Mouse (Mus musculus) neural tube, embryonic 13.5 days (tissue): ENCODE measurements at regions not wholly inside any gene's neighbourhood (a gene's known extent, or its start where the extent isn't known, plus 50 kb on each side); places are given as distances from the start of the nearest gene placed in this dataset.

Experiments
- ATAC-seq: fragments of 200-750 bp; cut with Nextera tagmentation; 2 replicates; pipeline ENCODE4 v1.8.0; 2017; ENCODE audit warnings: low read depth, mild to moderate bottlenecking, moderate TSS enrichment, moderate library complexity
- H3K27ac ChIP-seq: fragments of 300-500 bp; sonication (generic); replicated peaks from 2 replicates; pipeline ENCODE4 v1.5.1; 2015; ENCODE audit warnings: moderate library complexity, mild to moderate bottlenecking, inconsistent platforms
- H3K27me3 ChIP-seq: fragments of 300-500 bp; sonication (generic); 2 replicates; pipeline ENCODE4 v1.6.1; 2015; ENCODE audit warnings: mild to moderate bottlenecking, inconsistent platforms
- H3K36me3 ChIP-seq: fragments of 300-500 bp; sonication (generic); 2 replicates; pipeline ENCODE4 v1.6.1; 2015; ENCODE audit warnings: mild to moderate bottlenecking, inconsistent platforms
- H3K4me1 ChIP-seq: fragments of 300-500 bp; sonication (generic); replicated peaks from 2 replicates; pipeline ENCODE4 v1.6.1; 2015; ENCODE audit warnings: inconsistent platforms
- H3K4me2 ChIP-seq: fragments of 300-500 bp; sonication (generic); 2 replicates; pipeline ENCODE4 v1.6.1; 2015; ENCODE audit warnings: inconsistent platforms, mild to moderate bottlenecking, moderate library complexity
- H3K4me3 ChIP-seq: fragments of 300-500 bp; sonication (generic); 2 replicates; pipeline ENCODE4 v1.5.1; 2015; ENCODE audit warnings: mild to moderate bottlenecking, inconsistent platforms
- H3K9ac ChIP-seq: fragments of 300-500 bp; sonication (generic); 2 replicates; pipeline ENCODE4 v1.6.1; 2015; ENCODE audit warnings: moderate library complexity, mild to moderate bottlenecking, inconsistent platforms
- H3K9me3 ChIP-seq: fragments of 300-500 bp; sonication (generic); 2 replicates; pipeline ENCODE4 v1.6.1; 2016; ENCODE audit warnings: inconsistent platforms
- WGBS: fragments of 180-500 bp; shearing (Covaris S2); methylation state at CpG from one replicate; pipeline ENCODE4 v1.1.7; 2015; 5-methylcytosine and 5-hydroxymethylcytosine counted together

DNA sequence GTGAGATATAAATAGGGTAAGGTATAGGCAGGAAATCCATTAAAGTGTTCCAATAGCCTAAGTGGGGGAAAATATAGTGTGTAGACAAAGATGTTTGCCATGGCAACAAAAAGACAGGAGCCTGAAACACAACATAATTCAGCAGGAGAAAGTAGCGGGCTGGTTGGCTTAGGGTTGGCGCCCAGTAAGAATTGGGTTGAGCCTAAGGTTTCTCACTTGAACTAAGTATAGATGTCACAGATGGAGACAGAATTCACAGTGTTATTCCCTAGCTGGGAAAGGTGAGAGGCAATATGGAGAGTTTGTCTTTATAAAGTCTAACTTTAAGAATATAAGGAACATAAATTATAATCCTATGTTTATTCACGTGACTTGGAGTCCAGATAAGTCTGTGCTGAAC, 64.8 kb upstream of the Ogfrl1 start:
- H3K27me3 ChIP-seq: no peaks in the 10 kb centered on the region
- H3K36me3 ChIP-seq: no peaks in the 10 kb centered on the region
- no peak overlapping the region for H3K4me3 ChIP-seq
- no peak overlapping the region for H3K4me2 ChIP-seq
- no peak overlapping the region for H3K27ac ChIP-seq
- ATAC-seq: no peak
- H3K4me1 ChIP-seq: no peaks in the 10 kb centered on the region
- H3K9me3 ChIP-seq: no peaks in the 10 kb centered on the region
- no peak overlapping the region for H3K9ac ChIP-seq
- 91% methylated on average over 3 of the region's 3 CpGs for WGBS

- no peaks in the 10 kb centered on the region for H3K4me1 ChIP-seq
- no peaks in the 10 kb centered on the region for H3K36me3 ChIP-seq
- H3K9ac ChIP-seq: no peak overlapping the region
- H3K9me3 ChIP-seq: no peaks in the 10 kb centered on the region
- no peak overlapping the region for H3K4me3 ChIP-seq
- no peak overlapping the region for H3K4me2 ChIP-seq
- H3K27me3 ChIP-seq: no peaks in the 10 kb centered on the region
- 81% methylated on average over 3 of the region's 3 CpGs for WGBS
- ATAC-seq: no peak
- H3K27ac ChIP-seq: no peak overlapping the region
Observed at GRCm38 (mm10) chr1:23464081-23464480, 66.5 kb upstream of the Ogfrl1 start.

- WGBS: 54% methylated on average over 7 of the region's 7 CpGs
- no peak overlapping the region for H3K4me3 ChIP-seq
- no peaks in the 10 kb centered on the region for H3K27me3 ChIP-seq
- H3K4me1 ChIP-seq: no peaks in the 10 kb centered on the region
- no peak for ATAC-seq
- H3K36me3 ChIP-seq: no peaks in the 10 kb centered on the region
- no peaks in the 10 kb centered on the region for H3K9me3 ChIP-seq
- H3K27ac ChIP-seq: no peak overlapping the region
- no peak overlapping the region for H3K9ac ChIP-seq
- H3K4me2 ChIP-seq: no peak overlapping the region
Observed at GRCm38 (mm10) chr1:23466340-23466739, 68.8 kb upstream of the Ogfrl1 start.

- no peak overlapping the region for H3K9ac ChIP-seq
- H3K4me1 ChIP-seq: no peaks in the 10 kb centered on the region
- no peak overlapping the region for H3K4me3 ChIP-seq
- no peak overlapping the region for H3K4me2 ChIP-seq
- no peaks in the 10 kb centered on the region for H3K9me3 ChIP-seq
- no peak overlapping the region for H3K27ac ChIP-seq
- 95% methylated on average over 2 of the region's 2 CpGs for WGBS
- no peaks in the 10 kb centered on the region for H3K27me3 ChIP-seq
- no peaks in the 10 kb centered on the region for H3K36me3 ChIP-seq
- ATAC-seq: no peak
Observed at GRCm38 (mm10) chr1:23467405-23467804, 69.8 kb upstream of the Ogfrl1 start.

GRCm38 (mm10) chr1:23480776-23481320, 83.3 kb upstream of the Ogfrl1 start:
- no peaks in the 10 kb centered on the region for H3K36me3 ChIP-seq
- 80% methylated on average over 5 of the region's 5 CpGs for WGBS
- no peak for ATAC-seq
- H3K9me3 ChIP-seq: no peaks in the 10 kb centered on the region
- no peak overlapping the region for H3K9ac ChIP-seq
- H3K27me3 ChIP-seq: no peaks in the 10 kb centered on the region
- H3K4me1 ChIP-seq: peaks cover 6% of the 10 kb centered on the region; the same call in 1 of the 2 replicates
- H3K27ac ChIP-seq: no peak overlapping the region
- H3K4me2 ChIP-seq: no peak overlapping the region
- no peak overlapping the region for H3K4me3 ChIP-seq

DNA sequence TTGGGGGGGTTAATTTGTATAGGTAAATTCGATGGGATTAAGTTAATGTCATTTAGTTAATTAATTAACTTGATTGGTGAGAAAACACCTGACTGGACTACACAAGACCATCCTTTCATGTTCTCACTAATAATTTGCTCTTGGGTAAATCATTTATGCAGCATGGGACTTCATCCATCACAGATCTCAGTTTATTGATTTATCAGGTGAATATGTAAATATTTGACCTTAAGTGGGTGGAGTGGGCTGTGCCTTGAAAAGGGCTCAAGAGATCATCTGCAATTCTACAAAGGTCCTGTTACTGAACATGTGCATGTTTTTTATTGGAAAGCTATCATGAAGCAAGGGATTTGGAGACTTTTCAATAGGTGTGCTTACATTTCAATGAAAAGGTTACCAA, 87.0 kb upstream of the Ogfrl1 start:
- H3K36me3 ChIP-seq: no peaks in the 10 kb centered on the region
- ATAC-seq: no peak
- no peaks in the 10 kb centered on the region for H3K9me3 ChIP-seq
- H3K4me3 ChIP-seq: no peak overlapping the region
- H3K4me2 ChIP-seq: no peak overlapping the region
- 53% methylated on average over 1 of the region's 1 CpGs for WGBS
- no peaks in the 10 kb centered on the region for H3K27me3 ChIP-seq
- H3K27ac ChIP-seq: no peak overlapping the region
- H3K4me1 ChIP-seq: peaks cover 6% of the 10 kb centered on the region; the same call in 1 of the 2 replicates
- no peak overlapping the region for H3K9ac ChIP-seq

GRCm38 (mm10) chr1:23485150-23485775, 87.7 kb upstream of the Ogfrl1 start:
- 50% methylated on average over 3 of the region's 3 CpGs for WGBS
- Histone ChIP-seq H3K4me3 (no peak overlapping the region), H3K27ac (no peak overlapping the region), H3K9ac (no peak overlapping the region), H3K27me3 (no peaks in the 10 kb centered on the region), H3K36me3 (no peaks in the 10 kb centered on the region), H3K4me2 (no peak overlapping the region), H3K4me1 (peaks cover 11% of the 10 kb centered on the region), H3K9me3 (no peaks in the 10 kb centered on the region)
- peak; percentile 83 for ATAC-seq

GRCm38 (mm10) chr1:23487031-23487430, 89.5 kb upstream of the Ogfrl1 start:
- Histone ChIP-seq H3K27ac (no peak overlapping the region), H3K27me3 (no peaks in the 10 kb centered on the region), H3K4me2 (no peak overlapping the region), H3K9ac (no peak overlapping the region), H3K4me3 (no peak overlapping the region), H3K36me3 (no peaks in the 10 kb centered on the region), H3K9me3 (no peaks in the 10 kb centered on the region), H3K4me1 (peaks cover 22% of the 10 kb centered on the region)
- ATAC-seq: no peak

DNA sequence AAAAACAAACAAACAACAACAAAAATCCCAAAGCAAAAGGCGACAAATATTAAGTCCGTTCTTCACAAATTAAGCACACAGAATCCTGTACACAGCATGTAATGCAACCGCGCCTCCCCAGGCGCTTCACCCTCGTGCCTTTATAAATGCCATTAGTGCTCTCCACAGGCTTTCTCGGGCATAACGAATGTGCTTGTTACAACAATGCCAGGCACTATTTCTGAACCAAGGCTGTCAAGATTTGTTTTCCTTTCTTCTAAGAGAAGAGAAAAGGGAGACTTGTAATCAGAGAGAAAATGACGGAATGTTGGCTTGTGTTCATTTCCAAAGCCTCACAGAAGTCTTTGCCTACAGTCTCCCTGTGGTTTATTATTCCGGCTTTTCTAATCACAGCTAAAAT, 93.1 kb upstream of the Ogfrl1 start:
- WGBS: 23% methylated on average over 10 of the region's 10 CpGs
- Histone ChIP-seq H3K4me1 (peaks cover 16% of the 10 kb centered on the region), H3K27ac (peak overlapping the region; percentile 61), H3K9ac (no peak overlapping the region), H3K4me3 (no peak overlapping the region), H3K4me2 (peak overlapping the region; percentile 44), H3K36me3 (no peaks in the 10 kb centered on the region), H3K27me3 (no peaks in the 10 kb centered on the region), H3K9me3 (no peaks in the 10 kb centered on the region)
- ATAC-seq: peak; percentile 81

GRCm38 (mm10) chr1:23491041-23491440, 93.5 kb upstream of the Ogfrl1 start:
- peak; percentile 77 for ATAC-seq
- Histone ChIP-seq H3K4me2 (peak overlapping the region; percentile 44), H3K9ac (no peak overlapping the region), H3K36me3 (no peaks in the 10 kb centered on the region), H3K27me3 (no peaks in the 10 kb centered on the region), H3K27ac (peak overlapping the region; percentile 61; the same call in 1 of the 2 replicates), H3K9me3 (no peaks in the 10 kb centered on the region), H3K4me3 (no peak overlapping the region), H3K4me1 (peaks cover 16% of the 10 kb centered on the region)
- 37% methylated on average over 6 of the region's 6 CpGs for WGBS

- no peaks in the 10 kb centered on the region for H3K9me3 ChIP-seq
- H3K4me3 ChIP-seq: no peak overlapping the region
- no peak for ATAC-seq
- H3K36me3 ChIP-seq: no peaks in the 10 kb centered on the region
- H3K27me3 ChIP-seq: no peaks in the 10 kb centered on the region
- no peak overlapping the region for H3K27ac ChIP-seq
- no peak overlapping the region for H3K9ac ChIP-seq
- no peak overlapping the region for H3K4me2 ChIP-seq
- peaks cover 16% of the 10 kb centered on the region for H3K4me1 ChIP-seq
Observed at GRCm38 (mm10) chr1:23492981-23493380, 95.4 kb upstream of the Ogfrl1 start.

DNA sequence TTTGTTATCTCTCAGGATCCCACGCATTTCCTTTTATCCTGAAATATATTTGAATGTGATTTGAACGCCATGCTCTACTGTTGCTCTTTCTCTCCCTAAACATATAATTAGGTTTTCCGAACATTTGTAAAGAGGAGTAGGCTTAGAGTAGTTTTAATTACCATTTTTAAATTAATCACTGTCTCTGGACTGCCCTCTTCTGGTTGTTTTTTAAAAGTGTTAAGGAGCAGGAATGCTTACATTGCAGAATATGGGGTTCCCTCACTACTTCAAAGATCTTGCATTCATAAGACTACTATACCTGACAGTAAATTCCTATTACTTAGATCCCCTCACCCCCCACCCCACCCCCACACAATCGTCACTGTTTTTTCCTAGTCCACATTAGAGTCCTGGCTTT, 97.8 kb upstream of the Ogfrl1 start:
- H3K36me3 ChIP-seq: no peaks in the 10 kb centered on the region

GRCm38 (mm10) chr1:23520113-23520512, 122.5 kb upstream of the Ogfrl1 start:
- no peaks in the 10 kb centered on the region for H3K27me3 ChIP-seq
- H3K9ac ChIP-seq: no peak overlapping the region
- no peaks in the 10 kb centered on the region for H3K9me3 ChIP-seq
- ATAC-seq: peak; percentile 63; the same call in 1 of the 2 replicates
- WGBS: 30% methylated on average over 2 of the region's 2 CpGs
- H3K4me3 ChIP-seq: no peak overlapping the region
- no peaks in the 10 kb centered on the region for H3K36me3 ChIP-seq
- no peak overlapping the region for H3K4me2 ChIP-seq
- no peak overlapping the region for H3K27ac ChIP-seq
- H3K4me1 ChIP-seq: 0 out of 2 replicates have a peak, but pooled peaks cover 5% of the 10 kb centered on the region

More for the DNA sequence above, 97.8 kb upstream of the Ogfrl1 start:
- no peak overlapping the region for H3K4me3 ChIP-seq
- no peaks in the 10 kb centered on the region for H3K9me3 ChIP-seq
- no peak overlapping the region for H3K9ac ChIP-seq
- peaks cover 10% of the 10 kb centered on the region for H3K4me1 ChIP-seq
- H3K27me3 ChIP-seq: no peaks in the 10 kb centered on the region
- no peak for ATAC-seq
- H3K27ac ChIP-seq: no peak overlapping the region
- no peak overlapping the region for H3K4me2 ChIP-seq
- WGBS: 54% methylated on average over 4 of the region's 4 CpGs
